Mouse (Mus musculus) forebrain, embryonic 15.5 days (tissue): ENCODE data around the gene Wdr83. TPM values are rescaled to one million over a fixed set of nuclear protein-coding genes. Genes with fewer than 3 reads are reported as not detected.

Experiments used
- ATAC-seq: fragments of 200-750 bp; cut with Nextera tagmentation; replicated peaks from 2 replicates; pipeline ENCODE4 v1.8.0; 2017; ENCODE audit warnings: mild to moderate bottlenecking, moderate TSS enrichment, moderate library complexity
- H3K27ac ChIP-seq: fragments of 300-500 bp; sonication (generic); replicated peaks from 2 replicates; pipeline ENCODE4 v1.5.1; 2015; ENCODE audit warnings: mild to moderate bottlenecking, inconsistent platforms
- H3K27me3 ChIP-seq: fragments of 300-500 bp; sonication (generic); 2 replicates; pipeline ENCODE4 v1.6.1; 2015; ENCODE audit warnings: inconsistent platforms
- H3K36me3 ChIP-seq: fragments of 300-500 bp; sonication (generic); 2 replicates; pipeline ENCODE4 v1.6.1; 2015; ENCODE audit warnings: mild to moderate bottlenecking, inconsistent platforms
- H3K4me1 ChIP-seq: fragments of 300-500 bp; sonication (generic); 2 replicates; pipeline ENCODE4 v1.6.1; 2015; ENCODE audit warnings: inconsistent platforms
- H3K4me2 ChIP-seq: fragments of 300-500 bp; sonication (generic); replicated peaks from 2 replicates; pipeline ENCODE4 v1.6.1; 2015; ENCODE audit warnings: mild to moderate bottlenecking, inconsistent platforms
- H3K4me3 ChIP-seq: fragments of 300-500 bp; sonication (generic); 2 replicates; pipeline ENCODE4 v1.5.1; 2015; ENCODE audit warnings: mild to moderate bottlenecking, inconsistent platforms
- H3K9ac ChIP-seq: fragments of 300-500 bp; sonication (generic); replicated peaks from 2 replicates; pipeline ENCODE4 v1.6.1; 2015; ENCODE audit warnings: mild to moderate bottlenecking, inconsistent platforms
- H3K9me3 ChIP-seq: fragments of 300-500 bp; sonication (generic); 2 replicates; pipeline ENCODE4 v1.6.1; 2016; ENCODE audit warnings: inconsistent platforms
- WGBS: fragments of 180-500 bp; shearing (Covaris S2); methylation state at CpG from one replicate; pipeline ENCODE4 v1.1.7; 2015; ENCODE audit warnings: mixed read lengths; 5-methylcytosine and 5-hydroxymethylcytosine counted together
- microRNA-seq: library from miRNA; unstranded; fragments of <30 nt; microRNA quantifications from one replicate; pipeline ENCODE4, GENCODE M21; 2016
- polyA plus RNA-seq: library from polyadenylated mRNA; unstranded; fragments of >200 nt; fragmentation: Nextera tagmentation; extraction: Ambion mirVana; gene quantifications from 2 replicates; pipeline ENCODE4 v1.2.1, GENCODE M21; 2015

The Wdr83 gene
- polyA plus RNA-seq, 1 experiment from 2014 or later = 62.3 TPM

- H3K4me2 ChIP-seq = no peak overlapping the region
- peaks cover 32% of the 10 kb centered on the region for H3K4me1 ChIP-seq
- ATAC-seq = no peak
- H3K9me3 ChIP-seq = no peaks in the 10 kb centered on the region
- H3K9ac ChIP-seq = no peak overlapping the region
- no peak overlapping the region for H3K4me3 ChIP-seq
- 90% methylated on average over 14 of the region's 14 CpGs for WGBS
- no peaks in the 10 kb centered on the region for H3K27me3 ChIP-seq
- peaks cover 39% of the 10 kb centered on the region for H3K36me3 ChIP-seq
- H3K27ac ChIP-seq = no peak overlapping the region
Measured at GRCm38 (mm10) chr8:85029271-85029670, 51.8 kb downstream of the Wdr83 start.

GRCm38 (mm10) chr8:85027922-85028321, 53.2 kb downstream of the Wdr83 start:
- Histone ChIP-seq H3K4me1 (peaks cover 44% of the 10 kb centered on the region), H3K27me3 (no peaks in the 10 kb centered on the region), H3K9ac (peak overlapping the region; percentile 99), H3K4me3 (peak overlapping the region; percentile 92), H3K4me2 (peak overlapping the region; percentile 71), H3K9me3 (no peaks in the 10 kb centered on the region), H3K36me3 (peaks cover 42% of the 10 kb centered on the region), H3K27ac (peak overlapping the region; percentile 84; the same call in 1 of the 2 replicates)
- ATAC-seq = no peak
- WGBS = 24% methylated on average over 2 of the region's 2 CpGs

GRCm38 (mm10) chr8:85027516-85027855, 53.6 kb downstream of the Wdr83 start:
- Histone ChIP-seq H3K4me1 (peaks cover 44% of the 10 kb centered on the region), H3K9me3 (no peaks in the 10 kb centered on the region), H3K36me3 (peaks cover 40% of the 10 kb centered on the region), H3K4me2 (peak overlapping the region; percentile 71), H3K9ac (peak overlapping the region; percentile 99), H3K27ac (peak overlapping the region; percentile 84), H3K4me3 (peak overlapping the region; percentile 92), H3K27me3 (no peaks in the 10 kb centered on the region)
- ATAC-seq = no peak
- WGBS = 1% methylated on average over 13 of the region's 13 CpGs

GRCm38 (mm10) chr8:85026670-85027515, 54.2 kb downstream of the Wdr83 start, which contains the start of gene Trir:
Gene Trir (plus strand): TSS chr8:85026823.
- peaks cover 44% of the 10 kb centered on the region for H3K4me1 ChIP-seq
- peak within 1 kb of the TSS; percentile 71 for H3K4me2 ChIP-seq
- H3K4me3 ChIP-seq = peak within 1 kb of the TSS; percentile 92
- under 1% methylated on average over 75 of the region's 75 CpGs for WGBS
- H3K27ac ChIP-seq = peak within 1 kb of the TSS; percentile 84
- no peaks in the 10 kb centered on the region for H3K27me3 ChIP-seq
- ATAC-seq = peak; percentile 76
- H3K9ac ChIP-seq = peak within 1 kb of the TSS; percentile 99
- peaks cover 40% of the 10 kb centered on the region for H3K36me3 ChIP-seq
- H3K9me3 ChIP-seq = no peaks in the 10 kb centered on the region

- peak within 1 kb of the TSS; percentile 92 for H3K4me3 ChIP-seq
- H3K4me1 ChIP-seq = peaks cover 44% of the 10 kb centered on the region
- H3K27me3 ChIP-seq = no peaks in the 10 kb centered on the region
- H3K9ac ChIP-seq = peak within 1 kb of the TSS; percentile 63
- H3K4me2 ChIP-seq = peak within 1 kb of the TSS; percentile 71
- WGBS = 7% methylated on average over 30 of the region's 30 CpGs
- H3K27ac ChIP-seq = peak within 1 kb of the TSS; percentile 84
- peak; percentile 91 for ATAC-seq
- no peaks in the 10 kb centered on the region for H3K9me3 ChIP-seq
- peaks cover 33% of the 10 kb centered on the region for H3K36me3 ChIP-seq
Measured at GRCm38 (mm10) chr8:85025098-85025932, 55.8 kb downstream of the Wdr83 start, which contains the start of gene Asna1. Gene Asna1 (minus strand): TSS chr8:85025281.

Small RNAs within 50 kb of the gene (microRNA-seq; reads per million reads assigned to microRNA genes)
- gene Gm23388 = 1.8 reads per million
- 1.5 reads per million for gene Mir7070

Other genes with a start within 250 kb of the Wdr83 start
- gene Gadd45gip1, start 249.8 kb downstream of the Wdr83 start, polyA plus RNA-seq = 36.3 and 39.9 TPM in 2 replicates
- 82.1 and 85.1 TPM in 2 replicates for gene Rad23a, start 240.6 kb downstream of the Wdr83 start, polyA plus RNA-seq
- 559 and 575 TPM in 2 replicates for gene Calr, start 234.4 kb downstream of the Wdr83 start, polyA plus RNA-seq
- 122 and 127 TPM in 2 replicates for gene Farsa, start 224.3 kb downstream of the Wdr83 start, polyA plus RNA-seq
- 55.0 and 64.4 TPM in 2 replicates for gene Syce2, start 209.2 kb downstream of the Wdr83 start, polyA plus RNA-seq
- 36.2 and 37.4 TPM in 2 replicates for gene Gcdh, start 187.4 kb downstream of the Wdr83 start, polyA plus RNA-seq
- 0.75 and 0.87 TPM in 2 replicates for gene Klf1, start 179.4 kb downstream of the Wdr83 start, polyA plus RNA-seq
- 5.6 TPM in 2 replicates for gene Dnase2a, start 172.7 kb downstream of the Wdr83 start, polyA plus RNA-seq
- gene Mast1, start 143.9 kb downstream of the Wdr83 start, polyA plus RNA-seq = 48.3 and 52.5 TPM in 2 replicates
- gene Rtbdn, start 134.3 kb downstream of the Wdr83 start, polyA plus RNA-seq = 2.0 and 2.3 TPM in 2 replicates
- not detected in 2 replicates for gene Gm49661, start 111.9 kb downstream of the Wdr83 start, polyA plus RNA-seq
- 1,445 and 1,467 TPM in 2 replicates for gene Prdx2, start 111.7 kb downstream of the Wdr83 start, polyA plus RNA-seq
- gene Rnaseh2a, start 111.5 kb downstream of the Wdr83 start, polyA plus RNA-seq = 96.4 and 98.5 TPM in 2 replicates
- gene Junb, start 102.6 kb downstream of the Wdr83 start, polyA plus RNA-seq = 7.6 TPM in 2 replicates
- 28.0 and 29.7 TPM in 2 replicates for gene Hook2, start 90.7 kb downstream of the Wdr83 start, polyA plus RNA-seq
- not detected in 2 replicates for gene Best2, start 66.8 kb downstream of the Wdr83 start, polyA plus RNA-seq
- gene Asna1, start 56.0 kb downstream of the Wdr83 start, polyA plus RNA-seq = 152 and 154 TPM in 2 replicates
- 141 and 150 TPM in 2 replicates for gene Trir, start 54.5 kb downstream of the Wdr83 start, polyA plus RNA-seq
- gene Tnpo2, start 44.4 kb downstream of the Wdr83 start, polyA plus RNA-seq = 57.9 and 64.1 TPM in 2 replicates
- gene Fbxw9, start 21.3 kb downstream of the Wdr83 start, polyA plus RNA-seq = 63.0 and 67.1 TPM in 2 replicates
- 1.2 and 2.0 TPM in 2 replicates for gene Gm5741, start 13.3 kb downstream of the Wdr83 start, polyA plus RNA-seq
- 91.4 and 92.3 TPM in 2 replicates for gene Dhps, start 9.5 kb downstream of the Wdr83 start, polyA plus RNA-seq
- gene Wdr83os, start 566 bp downstream of the Wdr83 start, polyA plus RNA-seq = 120 and 132 TPM in 2 replicates
- gene Man2b1, start 2.0 kb upstream of the Wdr83 start, polyA plus RNA-seq = 16.9 and 17.0 TPM in 2 replicates
- 3.8 and 4.1 TPM in 2 replicates for gene Zfp791, start 41.8 kb upstream of the Wdr83 start, polyA plus RNA-seq
- gene Cks1brt, start 70.6 kb upstream of the Wdr83 start, polyA plus RNA-seq = not detected in 2 replicates
- gene Olfr371, start 144.7 kb upstream of the Wdr83 start, polyA plus RNA-seq = not detected in 2 replicates
- gene Orc6, start 218.3 kb upstream of the Wdr83 start, polyA plus RNA-seq = 82.8 and 87.4 TPM in 2 replicates
- 175 and 190 TPM in 2 replicates for gene Vps35, start 218.5 kb upstream of the Wdr83 start, polyA plus RNA-seq